Mouse (Mus musculus): ENCODE data around the gene Tmem183a. TPM values are rescaled to one million over a fixed set of nuclear protein-coding genes. Genes with fewer than 3 reads are reported as not detected.

Gene Tmem183a
- total RNA-seq, 2 experiments from 2014 or later: 67.2 to 72.9 TPM

Other genes with a start within 250 kb of the Tmem183a start
- gene Chil1, start 179.8 kb downstream of the Tmem183a start, total RNA-seq (2021): 10 to 100 TPM in 1 of 2 experiments, 1 to 10 TPM in 1; 9.1 to 11.6 TPM
- gene Mybph, start 168.5 kb downstream of the Tmem183a start, total RNA-seq (2021): under 1 TPM in 1 of 2 experiments, not detected in 1; 0.25 TPM
- 100 to 1,000 TPM; 195 to 200 TPM for gene Adora1, start 126.5 kb downstream of the Tmem183a start, total RNA-seq (2021)
- gene Myog, start 72.0 kb downstream of the Tmem183a start, total RNA-seq (2021): not detected
- 10 to 100 TPM; 43.3 to 49.4 TPM for gene Ppfia4, start 29.1 kb downstream of the Tmem183a start, total RNA-seq (2021)
- not detected for gene 4933406M09Rik, start 24.0 kb upstream of the Tmem183a start, total RNA-seq (2021)
- 10 to 100 TPM; 15.8 to 16.6 TPM for gene Cyb5r1, start 43.6 kb upstream of the Tmem183a start, total RNA-seq (2021)
- gene Adipor1, start 53.4 kb upstream of the Tmem183a start, total RNA-seq (2021): 10 to 100 TPM; 62.3 to 63.5 TPM
- gene Klhl12, start 93.6 kb upstream of the Tmem183a start, total RNA-seq (2021): 10 to 100 TPM; 37.1 to 37.7 TPM
- gene Rabif, start 132.7 kb upstream of the Tmem183a start, total RNA-seq (2021): 10 to 100 TPM; 30.6 to 31.8 TPM
- not detected for gene Mgat4e, start 187.7 kb upstream of the Tmem183a start, total RNA-seq (2021)
- gene Kdm5b, start 198.2 kb upstream of the Tmem183a start, total RNA-seq (2021): 10 to 100 TPM; 64.2 to 65.5 TPM